Mouse (Mus musculus) forebrain, embryonic 10.5 days (tissue): Measurements from ENCODE around the gene Rpl29. TPM values are rescaled to one million over a fixed set of nuclear protein-coding genes. Genes with fewer than 3 reads are reported as not detected.

Experiments
- DNase-seq: peaks from one replicate; pipeline ENCODE4 v3.0.0-alpha.2; 2017; ENCODE audit warnings: low spot score; ENCODE audit errors: extremely low spot score
- H3K27ac ChIP-seq: fragments of 300-500 bp; sonication (generic); 2 replicates; pipeline ENCODE4 v1.5.1; 2016; ENCODE audit warnings: mild to moderate bottlenecking
- H3K27me3 ChIP-seq: fragments of 300-500 bp; sonication (generic); 2 replicates; pipeline ENCODE4 v1.6.1; 2016; ENCODE audit warnings: mild to moderate bottlenecking; ENCODE audit not compliant: poor library complexity, severe bottlenecking
- H3K36me3 ChIP-seq: fragments of 300-500 bp; sonication (generic); replicated peaks from 2 replicates; pipeline ENCODE4 v1.6.1; 2016; ENCODE audit warnings: mild to moderate bottlenecking, moderate library complexity
- H3K4me1 ChIP-seq: fragments of 300-500 bp; sonication (generic); 2 replicates; pipeline ENCODE4 v1.6.1; 2016
- H3K4me3 ChIP-seq: fragments of 300-500 bp; sonication (generic); 2 replicates; pipeline ENCODE4 v1.5.1; 2016; ENCODE audit warnings: mild to moderate bottlenecking, moderate library complexity
- H3K9me3 ChIP-seq: fragments of 300-500 bp; sonication (generic); 2 replicates; pipeline ENCODE4 v1.6.1; 2016; ENCODE audit warnings: mild to moderate bottlenecking, moderate library complexity
- WGBS: fragments of 180-500 bp; shearing (Covaris S2); methylation state at CpG from one replicate; pipeline ENCODE4 v1.1.7; 2016; 5-methylcytosine and 5-hydroxymethylcytosine counted together
- polyA plus RNA-seq: library from polyadenylated mRNA; unstranded; fragments of >200 nt; fragmentation: Nextera tagmentation; extraction: Ambion mirVana; gene quantifications from 2 replicates; pipeline ENCODE4 v1.2.1, GENCODE M21; 2016

The Rpl29 gene
- polyA plus RNA-seq, 1 experiment from 2014 or later = 1,043 TPM

- H3K27ac ChIP-seq = peak overlapping the region; percentile 13
- peaks cover 66% of the 10 kb centered on the region for H3K4me1 ChIP-seq
- peaks cover 19% of the 10 kb centered on the region for H3K27me3 ChIP-seq
- H3K9me3 ChIP-seq = no peaks in the 10 kb centered on the region
- no peaks in the 10 kb centered on the region for H3K36me3 ChIP-seq
- WGBS = 75% methylated on average over 4 of the region's 4 CpGs
- DNase-seq = no peak
- peak overlapping the region; percentile 26; the same call in 1 of the 2 replicates for H3K4me3 ChIP-seq
These were observed 43.1 kb downstream of the Rpl29 start for GRCm38 (mm10) chr9:106472321-106472720.

GRCm38 (mm10) chr9:106473081-106473752 lies 44.0 kb downstream of the Rpl29 start:
- WGBS = 89% methylated on average over 16 of the region's 16 CpGs
- H3K9me3 ChIP-seq = no peaks in the 10 kb centered on the region
- no peaks in the 10 kb centered on the region for H3K36me3 ChIP-seq
- peaks cover 19% of the 10 kb centered on the region for H3K27me3 ChIP-seq
- H3K4me1 ChIP-seq = peaks cover 74% of the 10 kb centered on the region
- H3K4me3 ChIP-seq = no peak overlapping the region
- H3K27ac ChIP-seq = 0 out of 2 replicates have a peak overlapping the region, but pooled peaks have one; percentile 82
- no peak for DNase-seq

- H3K36me3 ChIP-seq = no peaks in the 10 kb centered on the region
- WGBS = 82% methylated on average over 5 of the region's 5 CpGs
- H3K27ac ChIP-seq = peak overlapping the region; percentile 82
- H3K4me3 ChIP-seq = no peak overlapping the region; the same call in 1 of the 2 replicates
- peaks cover 19% of the 10 kb centered on the region for H3K27me3 ChIP-seq
- H3K9me3 ChIP-seq = no peaks in the 10 kb centered on the region
- H3K4me1 ChIP-seq = peaks cover 78% of the 10 kb centered on the region
- no peak for DNase-seq
These were observed 44.5 kb downstream of the Rpl29 start for GRCm38 (mm10) chr9:106473753-106474105.

- Histone ChIP-seq H3K27ac (peak overlapping the region; percentile 82), H3K27me3 (peaks cover 19% of the 10 kb centered on the region), H3K9me3 (no peaks in the 10 kb centered on the region), H3K36me3 (peaks cover 6% of the 10 kb centered on the region), H3K4me1 (peaks cover 80% of the 10 kb centered on the region), H3K4me3 (peak overlapping the region; percentile 32)
- peak; percentile 76 for DNase-seq
- 4% methylated on average over 6 of the region's 6 CpGs for WGBS
These were observed 45.2 kb downstream of the Rpl29 start for GRCm38 (mm10) chr9:106474456-106474855.

- Histone ChIP-seq H3K4me1 (peaks cover 80% of the 10 kb centered on the region), H3K4me3 (peak overlapping the region; percentile 32; the same call in 1 of the 2 replicates), H3K9me3 (no peaks in the 10 kb centered on the region), H3K36me3 (peaks cover 12% of the 10 kb centered on the region), H3K27ac (peak overlapping the region; percentile 82), H3K27me3 (peaks cover 19% of the 10 kb centered on the region)
- DNase-seq = no peak
- 64% methylated on average over 7 of the region's 7 CpGs for WGBS
These were observed 45.8 kb downstream of the Rpl29 start for GRCm38 (mm10) chr9:106475046-106475445.

- peaks cover 80% of the 10 kb centered on the region for H3K4me1 ChIP-seq
- peak within 1 kb of the TSS; percentile 87 for H3K4me3 ChIP-seq
- no peak for DNase-seq
- WGBS = 91% methylated on average over 10 of the region's 10 CpGs
- peaks cover 18% of the 10 kb centered on the region for H3K36me3 ChIP-seq
- no peaks in the 10 kb centered on the region for H3K9me3 ChIP-seq
- H3K27ac ChIP-seq = peak within 1 kb of the TSS; percentile 83
- peaks cover 19% of the 10 kb centered on the region for H3K27me3 ChIP-seq
These were observed 46.4 kb downstream of the Rpl29 start, which contains the start of gene Rrp9 for GRCm38 (mm10) chr9:106475663-106476001. Gene Rrp9, plus strand, starts transcription at chr9:106475963.

GRCm38 (mm10) chr9:106476002-106476923 lies 47.0 kb downstream of the Rpl29 start:
- Histone ChIP-seq H3K4me1 (peaks cover 76% of the 10 kb centered on the region), H3K36me3 (peaks cover 24% of the 10 kb centered on the region), H3K27me3 (peaks cover 14% of the 10 kb centered on the region), H3K9me3 (no peaks in the 10 kb centered on the region), H3K27ac (peak overlapping the region; percentile 83), H3K4me3 (peak overlapping the region; percentile 87)
- WGBS = 39% methylated on average over 16 of the region's 16 CpGs
- no peak for DNase-seq

GRCm38 (mm10) chr9:106476924-106477484 lies 47.8 kb downstream of the Rpl29 start, which contains the start of gene Parp3:
Gene Parp3, minus strand, starts transcription at chr9:106476949.
- Histone ChIP-seq H3K9me3 (no peaks in the 10 kb centered on the region), H3K4me3 (peak within 1 kb of the TSS; percentile 87), H3K27me3 (0 out of 2 replicates have a peak, but pooled peaks cover 9% of the 10 kb centered on the region), H3K36me3 (peaks cover 31% of the 10 kb centered on the region), H3K27ac (peak within 1 kb of the TSS; percentile 83), H3K4me1 (peaks cover 68% of the 10 kb centered on the region)
- peak; percentile 100 for DNase-seq
- under 1% methylated on average over 41 of the region's 41 CpGs for WGBS

- Histone ChIP-seq H3K9me3 (no peaks in the 10 kb centered on the region), H3K27me3 (0 out of 2 replicates have a peak, but pooled peaks cover 9% of the 10 kb centered on the region), H3K4me3 (peak overlapping the region; percentile 87), H3K27ac (peak overlapping the region; percentile 83), H3K36me3 (peaks cover 36% of the 10 kb centered on the region), H3K4me1 (peaks cover 62% of the 10 kb centered on the region)
- no peak for DNase-seq
- WGBS = 8% methylated on average over 16 of the region's 16 CpGs
These were observed 48.4 kb downstream of the Rpl29 start for GRCm38 (mm10) chr9:106477649-106478048.

GRCm38 (mm10) chr9:106478101-106478500 lies 48.8 kb downstream of the Rpl29 start:
- H3K9me3 ChIP-seq = no peaks in the 10 kb centered on the region
- H3K4me3 ChIP-seq = peak overlapping the region; percentile 87
- H3K36me3 ChIP-seq = peaks cover 41% of the 10 kb centered on the region
- peaks cover 58% of the 10 kb centered on the region for H3K4me1 ChIP-seq
- H3K27ac ChIP-seq = peak overlapping the region; percentile 83; the same call in 1 of the 2 replicates
- 0 out of 2 replicates have a peak, but pooled peaks cover 6% of the 10 kb centered on the region for H3K27me3 ChIP-seq
- no peak for DNase-seq
- 86% methylated on average over 9 of the region's 9 CpGs for WGBS

GRCm38 (mm10) chr9:106480541-106480940 lies 51.3 kb downstream of the Rpl29 start:
- peaks cover 39% of the 10 kb centered on the region for H3K4me1 ChIP-seq
- 91% methylated on average over 7 of the region's 7 CpGs for WGBS

GRCm38 (mm10) chr9:106481075-106481474 lies 51.8 kb downstream of the Rpl29 start:
- 96% methylated on average over 15 of the region's 15 CpGs for WGBS
- Histone ChIP-seq H3K27ac (no peak overlapping the region), H3K27me3 (no peaks in the 10 kb centered on the region), H3K36me3 (peaks cover 70% of the 10 kb centered on the region), H3K4me1 (peaks cover 33% of the 10 kb centered on the region), H3K4me3 (no peak overlapping the region), H3K9me3 (no peaks in the 10 kb centered on the region)
- DNase-seq = no peak

More at GRCm38 (mm10) chr9:106480541-106480940, 51.3 kb downstream of the Rpl29 start:
- Histone ChIP-seq H3K9me3 (no peaks in the 10 kb centered on the region), H3K36me3 (peaks cover 65% of the 10 kb centered on the region), H3K27ac (no peak overlapping the region), H3K4me3 (no peak overlapping the region), H3K27me3 (no peaks in the 10 kb centered on the region)
- DNase-seq = no peak
